Mouse (Mus musculus) erythroblast, embryonic 14.5 days (primary cell): Measurements from ENCODE around the gene Serinc3.

Source experiments
- GATA1 ChIP-seq: IDR thresholded peaks from 2 replicates; pipeline ENCODE4 v1.6.1; 2012; ENCODE audit warnings: low read length, inconsistent platforms, mixed read lengths
- TAL1 ChIP-seq: IDR thresholded peaks from 3 replicates; pipeline ENCODE4 v1.6.1; 2012; ENCODE audit warnings: low read length, inconsistent platforms, mixed read lengths

- TF ChIP-seq GATA1 (no peak), TAL1 (no peak)
These were observed 28.9 kb downstream of the Serinc3 start for GRCm38 (mm10) chr2:163615906-163616651.
